Mouse (Mus musculus): Measurements from ENCODE around the gene Agxt. TPM values are rescaled to one million over a fixed set of nuclear protein-coding genes. Genes with fewer than 3 reads are reported as not detected.
A peak's percentile ranks its signal among the peaks of the same experiment; 100 is the strongest.

Agxt gene
- total RNA-seq (2021), result not detected
- long read RNA-seq, experiment 1, result 0 reads
- long read RNA-seq, experiment 2, result 0 reads

DNA sequence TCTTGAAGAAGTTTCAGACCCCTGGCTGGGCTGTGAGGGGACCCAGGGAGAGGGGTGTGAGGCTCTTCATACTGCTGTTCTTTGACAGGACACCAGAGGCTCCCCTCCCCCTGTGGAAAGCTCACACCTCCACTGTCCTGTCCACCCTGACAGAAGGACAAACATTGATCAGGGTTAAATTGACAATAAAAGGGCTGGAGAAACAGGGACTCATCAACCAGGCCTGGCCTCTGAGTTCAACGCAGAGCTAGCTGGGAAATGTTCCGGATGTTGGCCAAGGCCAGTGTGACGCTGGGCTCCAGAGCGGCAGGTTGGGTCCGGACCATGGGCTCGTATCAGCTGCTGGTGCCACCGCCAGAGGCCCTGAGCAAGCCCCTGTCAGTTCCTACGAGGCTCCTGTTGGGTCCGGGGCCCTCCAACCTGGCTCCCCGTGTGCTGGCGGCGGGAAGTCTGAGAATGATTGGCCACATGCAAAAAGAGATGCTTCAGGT is at the start of gene Agxt:
Gene Agxt (plus strand): TSS at position 205 of the 491 bp plus-strand sequence.
- DNase-seq (ENCODE audit: low spot score), result no peak

DNA sequence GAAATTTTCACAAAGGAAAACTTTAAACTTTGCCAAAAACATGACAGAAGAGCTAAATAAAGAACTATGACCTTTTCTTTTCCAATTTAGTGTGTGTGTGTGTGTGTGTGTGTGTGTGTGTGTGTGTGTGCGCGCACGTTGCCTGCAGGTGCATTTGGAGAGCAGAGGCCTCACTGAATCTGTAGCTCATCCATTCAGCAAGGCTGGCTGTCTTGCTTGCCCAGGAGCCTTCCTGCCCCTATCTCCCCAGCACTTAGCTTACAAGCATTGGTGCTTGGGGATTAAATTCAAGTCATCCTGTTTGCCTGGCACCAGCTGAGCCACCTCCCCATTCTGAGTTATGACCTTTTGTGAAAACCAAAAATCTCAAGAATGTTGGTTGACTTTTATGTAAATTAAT is 42.5 kb upstream of the Agxt start:
- DNase-seq (ENCODE audit: low spot score), result no peak

DNA sequence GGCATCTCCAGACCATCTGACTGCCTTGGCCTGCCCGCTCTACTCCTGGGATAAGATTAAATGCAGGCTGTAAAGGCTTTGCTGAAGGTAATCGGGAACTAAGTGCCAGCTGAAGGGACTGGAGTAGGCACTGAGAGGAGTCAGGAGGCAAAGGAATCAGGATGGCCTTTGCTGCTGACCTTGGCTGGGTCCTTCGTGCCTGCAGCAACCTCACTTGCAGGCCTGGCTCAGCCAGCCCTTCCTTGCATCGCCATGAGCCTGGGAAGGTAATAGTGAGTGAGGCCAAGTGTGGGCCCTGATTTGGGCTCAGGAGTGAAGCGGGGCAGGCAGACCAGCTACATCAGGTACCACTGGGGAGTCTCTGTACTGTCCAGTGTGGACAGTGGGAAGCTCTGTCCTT is 36.1 kb upstream of the Agxt start:
- DNase-seq (ENCODE audit: low spot score), result no peak

GRCm38 (mm10) chr1:93100243-93100575 is 34.8 kb upstream of the Agxt start:
- DNase-seq (ENCODE audit: low spot score), result no peak

- DNase-seq (ENCODE audit: low spot score), result no peak
Observed at GRCm38 (mm10) chr1:93100576-93101491, 34.2 kb upstream of the Agxt start.

DNA sequence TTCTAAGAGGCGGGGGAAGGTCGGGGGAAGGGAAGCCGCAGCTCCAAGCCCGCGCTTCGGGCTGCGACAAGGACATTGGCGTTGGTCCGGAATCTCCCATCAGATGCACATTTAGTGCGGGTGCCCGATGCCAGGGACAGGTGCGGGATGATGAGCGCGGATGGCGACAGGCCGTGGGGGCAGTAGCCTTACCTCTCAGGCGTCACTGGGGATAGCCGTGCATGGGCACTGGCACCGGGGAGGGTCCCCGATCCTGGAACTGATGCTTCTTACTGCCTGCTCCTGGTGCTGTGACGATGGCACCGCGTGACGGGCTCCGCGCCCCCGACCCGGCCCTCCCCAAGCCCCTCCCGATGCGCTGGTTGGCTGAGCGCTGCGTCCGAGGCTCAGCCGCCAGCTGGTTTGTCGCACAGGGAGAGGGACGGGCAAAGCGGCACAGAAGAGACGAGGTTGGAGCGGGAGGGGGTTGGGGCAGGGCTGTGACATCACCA is 33.4 kb upstream of the Agxt start, which contains the start of gene Kif1a:
Gene Kif1a (minus strand): TSS at position 381 of the 491 bp plus-strand sequence.
- DNase-seq (ENCODE audit: low spot score), result no peak

- no peak for DNase-seq (ENCODE audit: low spot score)
Observed at GRCm38 (mm10) chr1:93102700-93103099, 32.3 kb upstream of the Agxt start.

DNA sequence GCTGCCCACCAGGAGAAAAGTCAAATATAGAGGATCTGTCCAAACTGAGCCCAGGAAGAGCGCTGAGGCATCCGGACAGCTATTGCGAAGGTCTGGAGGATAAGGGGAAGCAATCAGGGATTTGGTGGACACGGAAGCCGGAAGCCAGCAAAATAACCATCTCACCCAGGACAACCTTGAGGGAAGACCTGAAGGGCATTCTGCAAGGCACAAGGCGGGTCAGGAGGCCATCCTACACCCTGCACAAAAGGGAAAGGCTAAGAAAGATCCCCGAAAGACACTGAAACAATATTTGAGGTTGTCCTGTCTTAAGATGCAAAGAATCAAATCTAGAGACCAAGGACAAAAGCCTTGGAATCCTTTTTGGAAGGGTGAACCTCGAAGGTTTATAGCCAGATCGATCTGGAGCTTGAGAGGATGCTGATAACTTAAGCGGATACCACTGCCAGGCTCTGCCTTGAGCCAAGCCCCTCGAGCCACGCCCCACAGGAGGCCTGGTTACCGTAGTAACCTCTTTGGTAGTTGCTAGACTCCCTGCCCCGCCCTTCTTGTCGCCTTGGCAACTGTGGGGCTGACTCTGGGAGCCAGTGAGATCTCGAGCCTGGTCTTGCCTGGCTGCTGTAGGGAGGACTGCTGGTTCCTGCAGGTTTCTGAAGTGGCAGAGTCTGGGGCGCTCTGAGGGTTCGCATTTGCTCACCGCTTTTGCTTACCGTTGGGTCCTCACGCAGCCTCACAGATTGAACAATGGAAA is 20.2 kb upstream of the Agxt start:
- DNase-seq (ENCODE audit: low spot score), result peak; percentile 12

DNA sequence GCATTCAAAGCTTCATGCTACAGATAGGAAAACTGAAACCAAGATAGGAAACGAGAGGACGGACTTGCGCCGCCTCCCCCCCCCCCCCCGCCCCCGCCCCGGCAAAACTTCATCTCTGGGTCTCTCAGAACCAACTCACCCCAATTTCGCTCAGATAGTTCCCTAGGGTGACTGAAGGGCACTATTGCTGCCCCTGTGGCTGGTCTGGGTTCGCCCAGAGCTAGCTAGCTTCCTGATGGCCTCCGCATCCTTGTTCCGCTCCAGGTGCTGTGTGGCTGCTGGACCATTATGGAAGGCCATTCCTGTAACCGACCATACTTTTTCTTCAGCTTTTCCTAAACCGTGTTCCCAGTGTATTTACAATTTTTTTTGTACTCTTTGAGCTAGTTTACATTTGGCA is 19.6 kb upstream of the Agxt start:
- no peak for DNase-seq (ENCODE audit: low spot score)

- DNase-seq (ENCODE audit: low spot score), result no peak
Observed at GRCm38 (mm10) chr1:93118816-93119215, 16.2 kb upstream of the Agxt start.

- DNase-seq (ENCODE audit: low spot score), result no peak
Observed at GRCm38 (mm10) chr1:93123179-93123854, 11.7 kb upstream of the Agxt start.

- DNase-seq (ENCODE audit: low spot score), result no peak
Observed at GRCm38 (mm10) chr1:93124066-93124465, 11.0 kb upstream of the Agxt start.

- DNase-seq (ENCODE audit: low spot score), result no peak
Observed at GRCm38 (mm10) chr1:93125256-93125655, 9.8 kb upstream of the Agxt start.

DNA sequence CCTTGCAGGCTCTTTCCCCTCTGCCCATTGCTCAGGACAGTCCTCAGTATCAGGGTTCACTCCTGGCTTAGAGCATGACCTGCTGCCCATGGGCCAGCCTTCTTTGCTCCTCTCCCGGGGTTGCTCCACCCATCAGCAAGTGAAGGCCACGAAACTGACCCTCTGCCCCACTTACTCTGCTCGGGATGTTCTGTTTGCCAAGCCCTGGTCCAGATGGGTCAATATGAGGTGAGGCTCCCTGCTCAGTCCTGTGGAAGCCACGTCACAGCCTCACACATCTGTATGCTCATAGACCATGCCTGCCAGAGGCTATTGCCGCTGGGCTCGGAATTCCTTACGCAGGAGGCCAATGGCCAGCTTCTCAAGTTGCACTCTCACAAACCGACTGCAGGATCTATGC is 6.8 kb upstream of the Agxt start:
- DNase-seq (ENCODE audit: low spot score), result no peak

DNA sequence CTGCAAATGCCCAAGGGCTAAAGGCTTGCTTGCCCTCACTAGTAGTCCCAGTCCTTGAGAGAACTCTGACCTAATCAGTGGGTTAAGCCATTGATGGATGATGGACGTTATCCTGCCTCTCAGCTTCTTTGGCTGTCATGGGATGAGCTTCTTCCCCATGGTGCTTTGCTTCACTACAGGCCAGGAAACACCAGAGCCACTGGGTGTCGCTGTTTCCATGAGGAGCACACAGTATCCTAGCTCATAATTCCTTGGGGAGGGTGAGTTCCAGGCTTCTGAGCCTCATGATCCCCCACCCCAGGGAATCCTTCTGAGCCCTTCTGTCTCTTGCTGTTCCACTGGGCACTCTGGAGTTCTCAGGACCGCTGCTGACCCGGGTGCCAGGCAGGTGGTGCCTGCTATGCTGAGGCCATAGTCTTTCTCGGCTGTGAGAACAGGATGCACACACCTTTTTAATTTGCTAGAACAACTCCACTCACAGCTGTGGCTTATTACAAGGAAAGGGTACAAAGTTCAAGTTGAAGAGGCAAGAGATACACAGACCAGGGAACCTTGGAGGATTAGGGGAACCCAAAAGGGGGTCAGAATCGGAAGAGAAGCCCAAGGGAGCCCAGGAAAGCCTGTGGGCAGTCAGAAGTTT is 6.2 kb upstream of the Agxt start:
- DNase-seq (ENCODE audit: low spot score), result peak; percentile 38

- no peak for DNase-seq (ENCODE audit: low spot score)
Observed at GRCm38 (mm10) chr1:93130242-93130983, 4.6 kb upstream of the Agxt start.

- DNase-seq (ENCODE audit: low spot score), result no peak
Observed at GRCm38 (mm10) chr1:93132676-93133075, 2.4 kb upstream of the Agxt start.

DNA sequence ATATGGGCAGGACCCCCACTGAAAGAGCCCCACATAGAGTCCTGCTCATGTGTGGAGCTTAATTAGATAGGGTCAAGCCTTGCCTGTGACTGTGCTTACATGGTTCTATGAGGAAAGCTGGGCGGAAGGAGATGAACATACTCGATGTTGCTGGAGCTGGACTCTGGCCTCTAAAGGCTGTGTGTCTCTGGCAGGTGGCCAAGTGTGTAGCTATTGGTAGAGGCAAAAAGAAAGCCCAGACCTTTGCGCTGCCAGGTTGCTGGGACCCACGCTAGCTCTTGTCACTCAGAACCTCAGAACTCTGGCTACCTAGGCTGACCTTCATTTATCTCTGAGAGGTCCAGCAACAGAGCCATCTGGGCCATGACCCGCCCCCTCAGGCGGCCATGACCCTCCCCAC is 3.5 kb downstream of the Agxt start:
- DNase-seq (ENCODE audit: low spot score), result no peak

DNA sequence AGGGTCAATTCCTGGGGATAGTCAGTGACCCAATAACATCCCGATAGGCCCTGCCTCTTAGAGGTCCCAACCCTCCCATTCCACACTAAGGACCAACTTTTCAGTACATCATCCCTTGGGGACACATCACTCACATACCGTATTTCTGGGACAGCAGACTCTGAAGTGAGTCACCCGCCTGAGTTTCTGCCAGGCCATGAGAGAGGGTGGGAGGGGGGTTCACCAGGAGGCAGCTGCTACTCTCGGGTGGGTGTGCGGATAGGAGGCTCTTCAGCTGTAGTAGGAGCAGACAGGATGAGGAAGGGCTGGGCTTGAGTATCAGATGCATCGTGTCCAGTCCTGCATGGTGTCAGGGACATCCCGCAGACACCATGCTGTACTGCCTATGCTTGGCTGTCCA is 4.7 kb downstream of the Agxt start:
- DNase-seq (ENCODE audit: low spot score), result no peak

- no peak for DNase-seq (ENCODE audit: low spot score)
Observed at GRCm38 (mm10) chr1:93142871-93143270, 7.8 kb downstream of the Agxt start.

Measured in gastrocnemius, adult 18-20 months (tissue).